Mouse (Mus musculus) neural tube, embryonic 12.5 days (tissue): ENCODE results near the gene Cth. TPM values are rescaled to one million over a fixed set of nuclear protein-coding genes. Genes with fewer than 3 reads are reported as not detected.

Experiments used
- ATAC-seq: fragments of 200-750 bp; cut with Nextera tagmentation; 2 replicates; pipeline ENCODE4 v1.8.0; 2017; ENCODE audit warnings: low read depth, mild to moderate bottlenecking, moderate TSS enrichment, moderate library complexity; ENCODE audit not compliant: low FRiP score
- H3K27ac ChIP-seq: fragments of 300-500 bp; sonication (generic); 2 replicates; pipeline ENCODE4 v1.5.1; 2016
- H3K27me3 ChIP-seq: fragments of 300-500 bp; sonication (generic); replicated peaks from 2 replicates; pipeline ENCODE4 v1.6.1; 2016; ENCODE audit warnings: mild to moderate bottlenecking
- H3K36me3 ChIP-seq: fragments of 300-500 bp; sonication (generic); 2 replicates; pipeline ENCODE4 v1.6.1; 2016; ENCODE audit warnings: mild to moderate bottlenecking
- H3K4me1 ChIP-seq: fragments of 300-500 bp; sonication (generic); 2 replicates; pipeline ENCODE4 v1.6.1; 2016
- H3K4me2 ChIP-seq: fragments of 300-500 bp; sonication (generic); replicated peaks from 2 replicates; pipeline ENCODE4 v1.6.1; 2016; ENCODE audit warnings: mild to moderate bottlenecking
- H3K4me3 ChIP-seq: fragments of 300-500 bp; sonication (generic); 2 replicates; pipeline ENCODE4 v1.5.1; 2016
- H3K9ac ChIP-seq: fragments of 300-500 bp; sonication (generic); 2 replicates; pipeline ENCODE4 v1.6.1; 2016; ENCODE audit warnings: mild to moderate bottlenecking
- H3K9me3 ChIP-seq: fragments of 300-500 bp; sonication (generic); 2 replicates; pipeline ENCODE4 v1.6.1; 2016; ENCODE audit warnings: mild to moderate bottlenecking
- WGBS: fragments of 180-500 bp; shearing (Covaris S2); methylation state at CpG from one replicate; pipeline ENCODE4 v1.1.7; 2016; 5-methylcytosine and 5-hydroxymethylcytosine counted together
- polyA plus RNA-seq: library from polyadenylated mRNA; unstranded; fragments of >200 nt; fragmentation: Nextera tagmentation; extraction: Ambion mirVana; gene quantifications from 2 replicates; pipeline ENCODE4 v1.2.1, GENCODE M21; 2016

Cth gene
- polyA plus RNA-seq, 1 experiment from 2014 or later: 7.1 TPM

DNA sequence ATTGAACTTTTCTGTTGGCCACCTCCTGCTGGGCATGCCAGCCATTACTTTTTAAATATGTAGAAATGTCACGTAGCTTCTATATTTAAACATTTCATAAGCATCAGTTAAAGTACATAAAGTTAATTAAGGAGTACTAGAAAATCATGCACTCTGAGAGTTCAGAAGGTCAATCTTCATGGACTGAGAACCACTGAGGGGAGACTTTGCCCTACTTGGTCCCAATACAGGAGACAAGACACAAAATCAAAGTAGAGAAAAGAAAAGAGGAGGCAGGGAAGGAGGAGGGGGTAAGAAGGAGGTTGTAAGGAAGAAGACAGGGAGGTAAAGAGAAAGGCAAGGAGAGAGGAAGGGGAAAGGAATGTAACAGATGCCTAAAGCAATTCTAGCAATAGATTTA, 24.9 kb downstream of the Cth start:
- H3K9ac ChIP-seq: no peak overlapping the region
- H3K27ac ChIP-seq: no peak overlapping the region
- H3K9me3 ChIP-seq: no peaks in the 10 kb centered on the region
- no peak overlapping the region for H3K4me3 ChIP-seq
- no peaks in the 10 kb centered on the region for H3K4me1 ChIP-seq
- 80% methylated on average over 1 of the region's 1 CpGs for WGBS
- no peak overlapping the region for H3K4me2 ChIP-seq
- ATAC-seq: no peak
- no peaks in the 10 kb centered on the region for H3K36me3 ChIP-seq
- no peaks in the 10 kb centered on the region for H3K27me3 ChIP-seq

DNA sequence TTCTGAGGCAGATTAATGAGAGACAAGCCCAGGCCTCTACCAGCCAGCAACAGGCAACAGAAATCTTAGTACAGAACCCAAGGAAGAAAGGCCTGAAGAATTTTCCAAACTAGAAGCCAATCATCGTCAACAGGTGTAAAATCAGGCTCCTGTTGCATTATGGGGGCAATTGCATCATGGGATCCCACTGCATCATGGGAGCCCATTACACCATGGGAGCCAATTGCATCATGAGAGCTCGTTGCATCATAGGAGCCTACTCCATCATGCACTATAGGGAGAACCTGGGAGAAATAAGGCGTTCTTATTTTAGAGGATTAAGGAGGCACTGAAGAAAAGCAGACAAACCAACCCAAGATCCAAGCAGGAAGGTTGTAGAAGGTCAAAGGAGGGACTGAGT, 27.2 kb downstream of the Cth start:
- Histone ChIP-seq H3K9me3 (no peaks in the 10 kb centered on the region), H3K27ac (no peak overlapping the region), H3K27me3 (no peaks in the 10 kb centered on the region), H3K36me3 (no peaks in the 10 kb centered on the region), H3K4me2 (no peak overlapping the region), H3K4me1 (no peaks in the 10 kb centered on the region), H3K4me3 (no peak overlapping the region), H3K9ac (no peak overlapping the region)
- 90% methylated on average over 3 of the region's 3 CpGs for WGBS
- no peak for ATAC-seq

DNA sequence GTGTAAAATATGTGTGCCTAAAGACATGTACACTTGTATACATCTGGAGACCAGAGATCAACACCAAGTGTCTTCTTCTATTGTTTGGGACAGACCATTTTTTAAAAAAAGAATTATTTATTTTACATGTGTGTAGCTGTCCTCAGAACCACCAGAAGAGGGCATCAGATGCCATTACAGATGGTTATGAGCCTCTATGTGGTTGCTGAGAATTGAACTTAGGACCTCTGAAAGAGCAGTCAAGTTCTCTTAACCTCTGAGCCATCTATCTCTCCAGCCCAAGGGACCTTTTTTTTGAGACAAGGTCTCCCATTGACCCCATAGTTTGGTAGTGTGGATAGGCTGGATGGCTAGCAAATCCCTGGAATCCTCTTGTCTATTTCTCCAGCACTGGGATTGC, 33.1 kb downstream of the Cth start:
- Histone ChIP-seq H3K4me3 (no peak overlapping the region), H3K36me3 (no peaks in the 10 kb centered on the region), H3K9ac (no peak overlapping the region), H3K9me3 (no peaks in the 10 kb centered on the region), H3K4me1 (no peaks in the 10 kb centered on the region), H3K27ac (no peak overlapping the region), H3K27me3 (no peaks in the 10 kb centered on the region), H3K4me2 (no peak overlapping the region)
- ATAC-seq: no peak

DNA sequence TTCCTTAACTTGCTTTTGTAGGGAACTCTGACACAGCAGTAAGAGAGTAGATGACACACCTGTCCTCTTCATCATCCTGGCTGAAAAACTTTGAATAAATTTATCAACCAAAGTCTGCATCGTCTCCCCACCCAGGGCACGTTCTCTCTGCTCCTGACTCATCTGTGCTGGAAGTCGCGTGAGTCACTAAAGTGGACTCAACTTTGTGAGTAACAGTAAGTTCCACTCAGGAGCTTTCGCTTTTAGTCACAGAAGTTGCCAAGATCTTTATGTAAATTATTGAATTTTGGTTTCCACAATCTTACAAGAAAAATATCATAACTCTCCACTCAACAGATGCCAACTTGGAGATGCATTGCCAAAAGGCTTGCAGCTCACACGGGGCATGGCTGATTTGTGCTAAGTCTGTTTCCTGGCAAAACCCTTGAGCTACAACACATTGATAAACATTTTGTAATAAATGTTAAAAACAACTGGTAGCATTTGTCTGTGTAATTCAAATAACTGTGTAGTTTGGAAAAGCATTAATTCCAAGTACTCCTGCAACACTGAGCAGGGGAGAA, 40.7 kb downstream of the Cth start:
- Histone ChIP-seq H3K27me3 (no peaks in the 10 kb centered on the region), H3K9me3 (no peaks in the 10 kb centered on the region), H3K36me3 (no peaks in the 10 kb centered on the region), H3K9ac (no peak overlapping the region), H3K4me1 (no peaks in the 10 kb centered on the region), H3K27ac (no peak overlapping the region), H3K4me3 (no peak overlapping the region), H3K4me2 (no peak overlapping the region)
- WGBS: 91% methylated on average over 6 of the region's 6 CpGs
- no peak for ATAC-seq

DNA sequence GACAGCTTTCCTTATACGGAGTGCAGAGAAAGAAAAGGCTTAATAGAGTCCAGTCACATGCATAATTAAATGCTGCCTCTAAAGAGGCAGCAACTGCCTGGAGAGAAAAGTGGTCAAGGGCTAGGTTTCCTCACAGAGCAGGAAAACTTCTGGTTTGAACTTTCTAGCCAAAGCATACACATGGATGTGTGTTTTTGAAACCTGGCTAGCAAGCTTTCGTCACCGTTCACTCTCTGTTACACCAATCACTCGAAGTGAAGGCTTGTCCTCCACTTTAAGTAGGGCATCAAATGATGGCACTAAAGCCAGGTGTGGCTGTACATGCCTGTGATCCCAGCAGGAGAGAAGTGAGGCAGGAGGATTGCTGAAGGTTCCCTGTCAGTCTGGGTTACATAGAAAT, 41.8 kb downstream of the Cth start:
- H3K27ac ChIP-seq: no peak overlapping the region
- H3K36me3 ChIP-seq: no peaks in the 10 kb centered on the region
- H3K4me3 ChIP-seq: no peak overlapping the region
- H3K4me2 ChIP-seq: no peak overlapping the region
- no peak overlapping the region for H3K9ac ChIP-seq
- no peaks in the 10 kb centered on the region for H3K4me1 ChIP-seq
- no peaks in the 10 kb centered on the region for H3K9me3 ChIP-seq
- WGBS: 85% methylated on average over 4 of the region's 4 CpGs
- H3K27me3 ChIP-seq: no peaks in the 10 kb centered on the region
- no peak for ATAC-seq

DNA sequence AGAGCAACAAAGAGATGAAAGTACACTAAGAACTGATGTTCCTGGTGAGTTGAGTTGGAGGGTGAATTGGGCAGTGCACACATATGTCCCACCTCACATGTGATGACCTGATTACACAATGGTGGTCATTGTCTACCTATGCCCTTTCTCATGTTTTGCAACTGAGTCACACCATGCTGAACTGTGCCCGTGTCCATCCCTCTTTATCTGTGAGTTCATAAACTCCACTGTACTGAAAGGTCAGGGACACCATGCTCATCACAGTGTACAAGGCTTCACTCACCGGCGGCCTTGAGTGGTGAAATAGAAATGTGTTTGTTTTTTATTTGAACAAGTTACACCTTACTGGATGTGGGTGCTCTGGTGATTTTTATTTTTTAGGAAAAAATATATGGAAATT, 42.9 kb downstream of the Cth start:
- Histone ChIP-seq H3K9ac (no peak overlapping the region), H3K9me3 (no peaks in the 10 kb centered on the region), H3K36me3 (no peaks in the 10 kb centered on the region), H3K4me2 (no peak overlapping the region), H3K27ac (no peak overlapping the region), H3K4me3 (no peak overlapping the region), H3K27me3 (no peaks in the 10 kb centered on the region), H3K4me1 (no peaks in the 10 kb centered on the region)
- no peak for ATAC-seq
- 93% methylated on average over 3 of the region's 3 CpGs for WGBS

DNA sequence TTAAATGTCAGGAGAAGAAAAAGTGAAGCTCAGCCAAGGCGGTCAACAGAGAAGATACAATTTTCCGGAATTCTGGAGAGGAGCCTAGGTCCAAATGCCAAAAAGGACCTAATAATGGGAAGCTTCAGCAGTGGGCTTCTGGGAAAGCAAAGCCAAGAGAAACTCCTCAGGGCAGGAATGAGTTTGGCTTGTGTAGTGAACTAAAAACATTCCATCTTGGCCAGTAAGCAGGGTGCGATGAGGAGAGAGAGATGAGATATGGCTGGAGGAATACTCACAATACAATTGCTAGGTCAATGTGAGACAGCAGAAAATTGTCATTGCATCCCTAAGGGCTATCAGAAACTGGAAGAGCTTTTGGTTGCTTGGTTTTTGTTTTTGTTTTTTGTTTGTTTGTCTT, 43.9 kb downstream of the Cth start:
- H3K9me3 ChIP-seq: no peaks in the 10 kb centered on the region
- H3K27ac ChIP-seq: no peak overlapping the region
- H3K9ac ChIP-seq: no peak overlapping the region
- no peak overlapping the region for H3K4me3 ChIP-seq
- WGBS: 93% methylated on average over 3 of the region's 3 CpGs
- no peak overlapping the region for H3K4me2 ChIP-seq
- no peaks in the 10 kb centered on the region for H3K27me3 ChIP-seq
- no peaks in the 10 kb centered on the region for H3K36me3 ChIP-seq
- ATAC-seq: no peak
- no peaks in the 10 kb centered on the region for H3K4me1 ChIP-seq

DNA sequence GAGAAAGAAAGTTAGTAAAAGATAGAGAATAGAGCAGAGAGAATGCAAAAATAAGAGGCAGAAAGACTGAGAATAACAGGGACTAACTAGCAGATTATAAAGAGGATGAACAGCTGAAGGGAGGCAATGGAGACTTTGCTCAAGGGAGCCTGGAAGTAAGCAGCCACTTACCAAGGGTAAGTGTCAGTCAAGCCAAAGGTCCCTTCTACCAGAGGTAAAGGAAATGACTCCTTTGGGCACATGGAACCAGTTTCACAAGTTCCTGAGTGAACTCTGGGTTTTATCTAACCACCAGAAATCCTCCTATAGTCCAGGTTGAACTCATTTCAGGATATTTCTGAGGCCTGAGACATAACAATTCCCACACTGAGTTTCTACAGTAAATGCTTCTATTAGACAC, 47.0 kb downstream of the Cth start:
- ATAC-seq: no peak
- no peaks in the 10 kb centered on the region for H3K9me3 ChIP-seq
- H3K9ac ChIP-seq: no peak overlapping the region
- H3K27me3 ChIP-seq: no peaks in the 10 kb centered on the region
- H3K4me2 ChIP-seq: no peak overlapping the region
- H3K4me3 ChIP-seq: no peak overlapping the region
- no peak overlapping the region for H3K27ac ChIP-seq
- no peaks in the 10 kb centered on the region for H3K4me1 ChIP-seq
- H3K36me3 ChIP-seq: no peaks in the 10 kb centered on the region

DNA sequence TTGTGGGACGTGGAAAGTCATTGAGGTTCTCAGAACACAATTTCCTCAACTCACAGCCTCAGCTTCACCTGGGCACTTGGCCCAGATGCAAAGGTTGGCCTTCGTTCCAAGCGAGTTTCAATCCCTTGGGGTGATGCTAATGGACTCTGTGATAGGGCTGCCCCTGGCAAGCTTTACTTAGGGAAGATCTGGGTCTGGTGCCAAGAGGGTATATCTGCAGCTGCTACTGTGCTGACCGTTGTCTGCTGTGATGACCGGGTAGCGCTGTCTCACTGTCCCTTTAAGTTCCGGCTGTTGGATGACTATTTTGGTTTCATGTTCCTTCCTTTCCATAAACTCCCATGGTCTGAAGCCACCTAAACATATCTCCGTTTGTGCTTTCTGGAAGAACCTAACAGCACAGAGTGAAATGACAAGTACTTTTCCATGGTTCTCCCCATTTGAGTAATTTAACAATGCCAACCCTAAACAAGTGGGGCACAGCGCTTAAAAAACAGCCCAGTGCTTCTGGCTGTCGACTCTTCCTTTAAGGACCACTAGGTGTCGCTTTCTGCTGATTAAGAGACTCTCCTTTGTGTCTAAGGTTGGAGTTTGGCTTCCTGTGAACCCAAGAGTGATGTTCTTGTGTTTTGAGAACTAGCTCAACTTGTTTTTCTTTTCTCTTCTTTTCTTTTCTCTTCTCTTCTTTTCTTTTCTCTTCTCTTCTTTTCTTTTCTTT, 48.3 kb downstream of the Cth start:
- H3K4me3 ChIP-seq: no peak overlapping the region
- no peak overlapping the region for H3K9ac ChIP-seq
- peak; percentile 85 for ATAC-seq
- 59% methylated on average over 11 of the region's 11 CpGs for WGBS
- H3K27ac ChIP-seq: no peak overlapping the region
- no peaks in the 10 kb centered on the region for H3K9me3 ChIP-seq
- no peaks in the 10 kb centered on the region for H3K4me1 ChIP-seq
- no peaks in the 10 kb centered on the region for H3K27me3 ChIP-seq
- H3K4me2 ChIP-seq: no peak overlapping the region
- H3K36me3 ChIP-seq: no peaks in the 10 kb centered on the region

DNA sequence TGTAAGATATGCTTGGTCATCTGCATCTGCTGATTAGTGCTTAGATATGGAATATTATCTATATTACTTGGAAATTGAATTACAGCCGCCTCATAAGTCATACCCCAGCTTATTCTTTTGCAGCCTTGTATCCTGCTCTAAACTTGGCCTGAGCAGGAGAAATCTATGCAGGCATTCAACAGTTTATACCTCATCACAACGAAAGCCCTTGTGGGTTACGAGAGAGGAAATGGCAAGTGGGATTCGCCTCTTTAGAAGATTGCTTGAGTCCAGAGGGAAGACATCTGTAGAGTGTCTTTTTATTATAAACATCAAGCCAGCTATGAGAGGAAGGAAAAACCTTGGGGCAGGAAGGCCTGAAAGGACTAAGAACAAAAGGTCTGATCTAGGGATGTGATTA, 52.0 kb downstream of the Cth start:
- no peak overlapping the region for H3K4me3 ChIP-seq
- no peak overlapping the region for H3K27ac ChIP-seq
- H3K27me3 ChIP-seq: no peaks in the 10 kb centered on the region
- no peak for ATAC-seq
- H3K9ac ChIP-seq: no peak overlapping the region
- no peaks in the 10 kb centered on the region for H3K36me3 ChIP-seq
- H3K4me2 ChIP-seq: no peak overlapping the region
- 88% methylated on average over 4 of the region's 4 CpGs for WGBS
- H3K4me1 ChIP-seq: no peaks in the 10 kb centered on the region
- H3K9me3 ChIP-seq: no peaks in the 10 kb centered on the region

DNA sequence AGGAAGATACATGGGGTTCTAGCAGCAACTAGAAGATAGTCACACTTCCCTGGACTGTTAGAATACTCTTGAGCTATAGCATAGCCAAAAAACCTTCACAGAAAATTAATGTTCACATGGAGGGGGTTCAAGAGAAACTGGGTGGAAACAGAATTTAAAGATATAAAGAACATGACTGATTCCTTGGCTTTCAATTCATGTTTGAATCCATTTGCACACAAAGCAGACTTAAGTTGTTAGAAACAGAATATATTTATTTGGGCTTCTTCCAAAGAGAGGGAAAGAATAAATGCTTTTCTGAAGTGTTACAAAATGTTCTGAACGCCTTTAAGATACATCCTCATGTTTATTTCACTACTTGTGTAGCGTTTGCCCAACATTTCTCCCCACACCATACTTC, 57.0 kb downstream of the Cth start:
- Histone ChIP-seq H3K27me3 (no peaks in the 10 kb centered on the region), H3K9me3 (no peaks in the 10 kb centered on the region), H3K4me1 (no peaks in the 10 kb centered on the region), H3K4me3 (no peak overlapping the region), H3K4me2 (no peak overlapping the region), H3K36me3 (no peaks in the 10 kb centered on the region), H3K27ac (no peak overlapping the region), H3K9ac (no peak overlapping the region)
- no peak for ATAC-seq
- whole genome bisulfite sequencing: 86% methylated on average over 2 of the region's 2 CpGs

DNA sequence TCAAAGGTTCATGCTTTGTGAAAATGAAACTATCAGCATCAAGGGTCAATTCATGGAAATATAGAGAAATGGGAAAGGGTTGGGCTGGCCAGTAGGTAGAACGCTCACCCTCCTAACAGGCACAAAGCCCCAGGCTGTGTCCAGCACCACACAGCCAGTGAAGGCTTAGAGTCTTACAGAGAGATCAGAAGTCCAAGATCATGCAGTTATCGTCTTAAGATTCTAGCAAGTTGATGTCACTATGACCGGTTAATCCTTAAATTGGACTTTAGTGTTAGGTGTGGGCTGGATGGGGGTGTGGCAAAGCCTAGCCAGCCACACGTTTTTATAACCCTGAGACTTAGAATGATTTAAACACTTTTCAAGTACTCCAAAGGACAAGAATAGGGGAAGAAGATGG, 58.6 kb downstream of the Cth start:
- 54% methylated on average over 4 of the region's 4 CpGs for WGBS
- Histone ChIP-seq H3K27ac (no peak overlapping the region), H3K9me3 (no peaks in the 10 kb centered on the region), H3K27me3 (no peaks in the 10 kb centered on the region), H3K4me2 (no peak overlapping the region), H3K36me3 (no peaks in the 10 kb centered on the region), H3K4me3 (no peak overlapping the region), H3K4me1 (no peaks in the 10 kb centered on the region), H3K9ac (no peak overlapping the region)
- ATAC-seq: no peak

DNA sequence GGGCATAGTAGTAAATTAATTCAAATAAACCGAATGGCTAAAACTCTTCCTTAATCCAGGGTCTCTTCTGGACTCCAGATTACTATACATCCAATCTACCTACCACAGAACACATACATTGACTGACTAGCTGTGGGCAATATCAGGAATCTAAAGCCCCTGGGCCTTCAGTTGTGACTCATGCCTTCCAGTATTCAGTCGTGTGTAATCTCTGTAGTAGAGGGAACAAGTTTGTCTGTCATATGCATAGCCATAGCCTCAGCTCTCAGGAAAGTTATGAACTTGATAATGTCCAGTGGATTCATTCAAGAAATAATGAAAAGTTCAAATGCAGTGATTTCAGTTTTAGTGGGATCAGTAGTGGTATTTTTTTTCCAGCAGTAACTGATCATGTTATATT, 59.0 kb downstream of the Cth start:
- WGBS: 83% methylated on average over 2 of the region's 2 CpGs
- Histone ChIP-seq H3K9ac (no peak overlapping the region), H3K4me2 (no peak overlapping the region), H3K4me1 (no peaks in the 10 kb centered on the region), H3K27me3 (no peaks in the 10 kb centered on the region), H3K27ac (no peak overlapping the region), H3K4me3 (no peak overlapping the region), H3K36me3 (no peaks in the 10 kb centered on the region), H3K9me3 (no peaks in the 10 kb centered on the region)
- ATAC-seq: no peak
